Mouse (Mus musculus) right cerebral cortex, adult 2 months (tissue): ENCODE results near the gene Ppara.
A peak's percentile ranks its signal among the peaks of the same experiment; 100 is the strongest.

Source experiments
- DNase-seq, 2 experiments: peaks; one replicate each; pipeline ENCODE4 v3.0.0; 2021 to 2022; ENCODE audit warnings: low spot score in 2 of 2

Ppara gene

DNA sequence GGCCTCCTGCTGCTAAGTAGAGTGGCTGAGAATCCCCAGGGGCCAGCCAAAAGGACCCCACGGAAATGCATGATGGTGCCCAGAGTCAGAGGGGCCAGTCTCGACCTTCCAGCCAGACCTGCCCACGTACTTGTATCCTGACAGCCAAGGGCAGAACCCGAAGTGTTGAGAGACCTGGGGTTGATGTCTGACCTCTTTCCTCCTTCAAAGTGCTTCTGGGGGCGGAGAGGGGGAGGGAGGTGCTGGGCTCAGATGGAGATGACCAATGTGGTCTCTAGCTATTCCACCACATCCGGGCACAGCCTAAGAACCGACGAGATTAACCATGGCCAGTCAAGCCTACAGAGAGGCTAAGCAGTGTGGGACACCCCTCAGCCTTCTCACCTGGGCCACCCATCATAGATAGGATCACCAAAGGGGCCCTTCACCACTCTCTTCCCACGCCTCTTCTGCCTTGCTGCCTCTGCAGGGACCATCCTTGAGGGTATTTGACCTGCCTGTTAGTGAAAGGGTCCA, 29.7 kb upstream of the Ppara start:
- no peak for DNase-seq

GRCm38 (mm10) chr15:85705566-85706332, 29.0 kb upstream of the Ppara start:
- no peak for DNase-seq

DNA sequence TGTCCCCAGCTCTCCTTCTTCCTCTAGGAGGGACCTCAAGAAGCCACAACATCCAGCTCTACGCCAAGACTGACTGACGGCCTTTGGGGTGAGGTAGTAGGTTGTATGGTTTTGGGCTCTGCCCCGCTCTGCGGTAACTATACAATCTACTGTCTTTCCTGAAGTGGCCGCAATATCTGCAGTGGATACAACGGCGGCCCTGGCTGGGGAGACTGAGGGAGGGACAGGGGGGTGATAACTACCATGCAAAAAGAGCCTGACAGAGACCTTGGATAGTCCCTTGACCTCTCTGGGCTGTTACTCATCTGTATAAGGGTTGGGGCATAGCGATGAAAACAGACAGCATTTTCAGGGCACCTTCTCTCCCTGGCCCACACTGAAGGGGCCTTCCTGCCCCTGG, 28.3 kb upstream of the Ppara start:
- DNase-seq: no peak

DNA sequence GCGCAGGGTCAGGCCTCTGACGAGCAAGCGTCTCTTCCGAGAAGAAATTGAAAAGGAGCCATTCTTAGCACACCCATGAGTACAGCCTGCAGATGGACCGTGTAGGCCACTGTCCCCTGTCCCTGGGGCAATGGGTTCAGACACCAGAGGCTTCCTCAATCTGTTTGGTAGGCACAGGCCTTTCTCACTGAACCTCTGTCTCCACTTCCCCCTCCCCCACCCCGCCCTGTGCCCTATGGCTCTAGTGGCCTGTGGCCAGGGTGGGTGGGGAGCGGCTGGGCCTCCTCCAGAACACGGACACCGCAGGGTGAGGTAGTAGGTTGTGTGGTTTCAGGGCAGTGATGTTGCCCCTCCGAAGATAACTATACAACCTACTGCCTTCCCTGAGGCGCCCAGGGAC, 27.8 kb upstream of the Ppara start:
- no peak for DNase-seq

- no peak for DNase-seq
Observed at GRCm38 (mm10) chr15:85707458-85708030, 27.2 kb upstream of the Ppara start.

GRCm38 (mm10) chr15:85708217-85708616, 26.6 kb upstream of the Ppara start:
- no peak for DNase-seq

- DNase-seq: no peak
Observed at GRCm38 (mm10) chr15:85708843-85709242, 25.9 kb upstream of the Ppara start.

- DNase-seq: peak; percentile 91 to 94
Observed at GRCm38 (mm10) chr15:85709268-85709973, 25.4 kb upstream of the Ppara start.

GRCm38 (mm10) chr15:85710179-85710578, 24.6 kb upstream of the Ppara start:
- DNase-seq: peak; percentile 84

- no peak for DNase-seq
Observed at GRCm38 (mm10) chr15:85710641-85711580, 23.9 kb upstream of the Ppara start.

DNA sequence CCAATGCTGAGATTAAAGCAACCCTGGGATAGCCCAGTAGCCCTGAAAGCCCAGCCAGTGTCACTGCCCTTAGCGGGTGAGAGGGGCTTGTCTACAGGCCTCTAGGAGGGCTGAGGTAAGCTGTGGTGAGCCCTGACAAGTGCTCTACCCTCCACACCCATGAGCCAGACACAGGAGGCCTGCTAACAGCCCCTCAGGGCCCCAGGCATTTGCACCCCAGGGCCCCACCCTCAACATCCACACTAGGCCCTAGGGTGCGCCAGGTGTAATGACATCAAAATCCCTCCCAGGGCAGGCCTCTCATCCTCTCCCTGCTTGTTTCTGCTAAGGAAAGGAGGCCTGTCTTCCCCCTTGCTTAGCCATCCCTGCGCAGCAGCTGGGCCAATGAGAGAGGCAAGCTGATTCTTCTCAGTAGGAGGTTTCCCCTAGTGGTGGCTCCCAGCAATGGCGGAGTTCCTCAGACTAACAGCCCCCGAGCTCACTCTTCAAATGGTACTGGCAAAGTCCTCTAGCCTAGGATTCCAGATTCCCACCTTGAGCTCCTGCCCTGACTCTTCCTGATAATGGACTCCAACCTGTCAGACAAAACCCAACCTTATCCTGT, 22.1 kb upstream of the Ppara start:
- no peak for DNase-seq

GRCm38 (mm10) chr15:85713417-85713816, 21.4 kb upstream of the Ppara start:
- no peak for DNase-seq

GRCm38 (mm10) chr15:85715059-85715458, 19.7 kb upstream of the Ppara start:
- DNase-seq: no peak

- DNase-seq: peak; percentile 91 to 93
Observed at GRCm38 (mm10) chr15:85716045-85716444, 18.7 kb upstream of the Ppara start.

- no peak for DNase-seq
Observed at GRCm38 (mm10) chr15:85716591-85716990, 18.2 kb upstream of the Ppara start.

DNA sequence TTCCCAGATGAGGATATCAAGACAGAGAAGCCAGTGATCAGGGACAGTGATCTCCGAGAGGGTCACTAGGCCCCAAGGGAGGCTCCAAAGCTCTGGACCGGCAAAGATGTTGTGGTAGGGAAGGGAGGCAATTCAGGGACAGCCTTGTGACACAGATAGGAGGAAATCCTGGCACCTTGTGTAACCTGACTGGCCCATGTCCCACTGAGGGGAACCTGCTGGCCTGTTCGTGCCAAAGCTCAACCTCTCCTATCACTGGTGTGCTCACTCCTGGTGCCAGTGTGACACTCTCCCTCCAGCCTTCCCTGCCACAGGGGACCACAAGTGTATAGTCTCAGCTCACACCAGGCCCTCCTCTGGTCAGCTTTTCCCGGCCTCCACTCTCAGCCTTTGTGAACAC, 17.8 kb upstream of the Ppara start:
- DNase-seq: no peak

GRCm38 (mm10) chr15:85717800-85718199, 17.0 kb upstream of the Ppara start:
- DNase-seq: no peak

DNA sequence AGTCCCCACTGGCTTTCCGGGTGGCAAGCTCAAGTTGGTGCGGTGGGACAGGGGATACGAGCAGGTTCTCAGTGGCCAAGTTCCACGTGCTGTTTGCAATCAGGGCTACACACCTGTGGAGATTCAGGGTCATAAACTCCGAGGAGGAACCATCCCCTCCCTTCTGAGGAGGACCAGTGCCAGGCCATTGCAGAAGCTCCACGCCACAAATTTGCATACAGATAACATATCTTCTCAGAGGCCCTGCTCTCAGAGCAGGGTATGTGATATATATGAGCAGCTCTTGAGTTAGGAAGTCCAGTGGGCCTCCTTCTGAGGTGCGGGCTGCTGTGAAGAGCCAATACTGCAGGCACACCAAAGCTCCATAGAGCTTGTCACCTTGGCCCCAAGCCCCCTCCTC, 15.8 kb upstream of the Ppara start:
- no peak for DNase-seq

DNA sequence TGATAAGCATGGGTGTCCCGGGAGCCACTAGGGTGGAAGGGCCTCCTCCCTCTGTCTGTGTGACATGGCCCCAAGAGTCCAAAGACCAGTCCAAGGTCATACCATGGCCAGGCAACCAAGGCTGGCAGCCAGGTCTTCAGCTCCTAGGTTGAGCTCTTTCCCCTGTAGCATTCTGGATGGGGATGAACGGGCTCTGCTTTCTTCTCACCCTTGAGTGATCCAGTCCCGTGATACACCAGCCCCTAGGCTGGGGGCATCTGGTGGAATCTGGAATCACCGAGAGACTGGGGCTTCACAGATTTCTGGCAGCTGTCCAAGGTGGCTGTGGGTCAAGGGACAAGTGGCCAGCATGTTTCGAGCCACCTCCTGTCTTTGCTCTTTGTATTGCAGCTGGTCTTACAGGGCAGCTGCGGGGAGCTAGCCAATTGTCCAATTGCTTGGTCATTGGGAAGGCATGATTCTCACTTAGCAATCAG, 14.4 kb upstream of the Ppara start:
- no peak for DNase-seq

GRCm38 (mm10) chr15:85724271-85725165, 10.3 kb upstream of the Ppara start:
- DNase-seq: no peak
